Mouse (Mus musculus): ENCODE data around the gene Best3. TPM values are rescaled to one million over a fixed set of nuclear protein-coding genes. Genes with fewer than 3 reads are reported as not detected.
"Not testable (repeated sequence)": the region's sequence is repeated elsewhere in the genome, so short reads cannot be mapped to it uniquely, and the experiment has no call there.

Gene Best3
- total RNA-seq, 4 experiments from 2014 or later = 0.31 to 1.0 (median 0.69) TPM

DNA sequence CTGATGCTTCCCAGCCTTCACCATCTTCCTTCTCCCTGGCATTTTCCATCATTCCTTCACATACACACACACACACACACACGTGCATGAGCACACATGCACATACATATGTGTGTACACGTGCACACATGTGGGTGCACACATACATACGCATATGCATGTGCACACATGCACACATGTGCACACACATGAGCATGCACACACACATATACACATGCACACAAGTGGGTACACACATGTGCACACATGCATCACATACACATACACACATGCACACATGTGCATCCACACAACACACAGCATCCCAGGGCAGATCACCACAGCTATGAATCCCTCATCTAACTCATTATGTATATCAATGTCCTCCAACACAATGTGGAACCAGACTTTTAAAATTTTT is 45.0 kb downstream of the Best3 start:
- no peak for DNase-seq

DNA sequence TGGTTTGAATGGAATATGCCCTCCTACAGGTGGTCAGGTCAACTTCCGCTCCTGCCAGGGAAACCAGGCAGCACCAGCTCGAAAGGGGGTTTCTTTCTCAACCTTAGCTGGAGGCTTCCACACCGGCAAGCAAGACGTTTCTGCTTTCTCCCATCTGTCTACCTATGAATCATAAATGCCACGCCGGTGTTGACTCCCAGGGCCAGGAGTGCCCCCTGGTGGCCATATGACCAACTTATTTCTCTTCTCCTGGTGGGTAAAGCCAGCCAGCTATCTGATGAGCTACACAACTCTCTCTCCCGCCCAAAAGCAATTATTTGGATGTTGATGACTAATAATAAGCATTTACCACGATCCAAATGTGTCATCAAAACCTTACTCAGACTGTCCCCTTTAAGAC is 47.7 kb downstream of the Best3 start:
- peak; percentile 76 for DNase-seq

DNA sequence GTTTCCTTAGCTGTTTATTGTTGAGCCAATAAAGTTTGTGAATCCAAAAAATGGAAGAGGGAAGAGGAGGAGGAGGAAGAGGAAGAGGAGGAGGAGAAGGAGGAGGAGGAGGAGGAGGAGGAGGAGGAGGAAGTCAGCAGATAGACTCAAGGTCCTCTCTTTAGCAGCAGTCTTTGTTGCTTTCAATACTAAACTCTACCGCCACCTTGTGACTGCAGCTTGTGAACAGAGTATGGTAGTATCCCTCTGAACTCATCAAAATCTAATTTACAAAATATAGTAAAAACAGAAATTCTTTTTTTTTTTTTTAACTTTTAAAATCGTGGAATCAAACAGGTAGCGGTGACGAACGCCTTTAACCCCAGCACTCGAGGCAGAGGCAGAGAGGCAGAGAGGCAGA is 54.2 kb downstream of the Best3 start:
- DNase-seq = no peak

DNA sequence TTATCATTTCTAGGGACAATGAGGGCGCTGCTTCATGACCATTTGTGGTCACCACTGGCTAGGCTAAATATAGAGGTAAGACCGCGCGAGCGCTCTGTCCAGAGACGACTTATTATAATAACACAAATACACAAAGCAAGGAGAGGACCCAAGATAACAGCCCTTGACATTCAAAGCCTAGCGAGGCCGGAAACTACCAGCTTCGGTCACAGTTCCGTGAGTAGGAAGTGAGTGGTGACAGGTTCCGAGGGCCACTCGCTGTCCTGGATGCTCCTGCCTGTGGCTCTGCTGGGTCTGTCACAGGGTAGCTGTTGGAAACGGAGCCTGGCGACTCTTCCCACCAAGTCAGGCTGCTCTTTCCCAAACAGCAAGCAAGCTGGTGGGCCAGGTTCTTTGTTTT is 56.2 kb downstream of the Best3 start:
- no peak for DNase-seq

DNA sequence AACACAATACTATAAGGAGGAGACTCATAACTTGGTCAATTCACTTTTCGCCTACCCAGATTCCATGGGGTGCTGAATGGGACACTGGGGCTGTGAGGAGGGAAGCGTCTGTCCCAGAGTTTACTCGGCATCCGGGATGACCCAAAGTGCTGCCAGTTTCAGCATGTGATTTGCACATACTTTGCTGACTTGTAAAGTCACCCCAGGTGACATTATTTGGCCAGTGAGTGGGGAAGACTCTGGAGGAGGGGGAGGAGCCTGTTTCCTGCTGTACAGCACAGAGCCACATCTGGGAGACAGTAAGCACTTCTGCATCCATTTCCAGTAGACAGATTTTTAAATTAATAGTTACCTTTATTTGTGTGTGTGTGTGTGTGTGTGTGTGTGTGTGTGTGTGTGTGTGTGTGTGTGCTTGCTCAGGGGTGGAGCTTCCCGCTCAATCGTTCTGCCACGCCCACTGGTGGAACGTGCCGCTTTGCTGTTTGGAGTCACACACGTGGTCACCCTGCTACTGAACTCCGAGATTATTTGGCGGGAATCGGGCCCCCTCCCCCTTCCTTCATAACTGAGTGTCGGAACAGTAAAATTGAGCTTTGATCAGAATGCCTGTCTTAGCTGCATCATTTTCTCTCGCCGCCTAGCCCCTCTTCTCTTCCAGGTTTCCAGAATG is 57.5 kb downstream of the Best3 start:
- not testable (repeated sequence) for DNase-seq

DNA sequence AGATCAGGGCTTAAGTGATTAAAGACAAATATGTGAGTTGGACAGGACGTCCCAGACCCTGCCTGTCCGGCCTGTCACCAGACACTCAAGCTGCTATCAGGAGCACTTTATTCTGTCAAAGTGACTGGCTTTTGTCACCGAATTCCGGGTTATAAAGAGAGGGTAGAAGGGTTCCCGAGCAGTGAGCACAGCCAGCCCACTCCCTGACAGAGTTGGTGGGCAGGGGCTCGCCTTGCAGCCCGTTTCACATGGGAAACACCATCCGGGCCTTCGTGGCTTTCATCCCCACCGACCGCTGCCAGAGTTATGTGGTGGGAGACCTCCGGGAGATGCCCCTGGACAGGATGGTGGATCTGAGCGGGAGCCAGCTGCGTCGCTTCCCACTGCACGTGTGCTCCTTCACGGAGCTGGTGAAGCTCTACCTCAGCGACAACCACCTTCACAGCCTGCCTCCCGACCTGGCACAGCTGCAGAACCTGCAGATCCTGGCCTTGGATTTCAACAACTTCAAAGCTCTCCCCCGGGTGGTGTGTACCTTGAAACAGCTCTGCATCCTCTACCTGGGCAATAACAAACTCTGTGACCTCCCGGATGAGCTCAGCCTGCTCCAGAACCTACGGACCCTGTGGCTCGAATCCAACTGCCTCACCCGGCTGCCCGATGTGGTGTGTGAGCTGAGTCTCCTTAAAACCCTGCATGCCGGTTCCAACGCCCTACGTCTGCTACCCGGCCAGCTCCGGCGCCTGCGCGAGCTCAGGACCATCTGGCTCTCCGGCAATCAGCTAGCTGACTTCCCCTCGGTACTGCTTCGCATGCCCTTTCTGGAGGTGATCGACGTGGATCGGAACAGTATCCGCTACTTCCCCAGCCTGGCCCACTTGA is 59.3 kb downstream of the Best3 start, which contains the start of gene Lrrc10:
Gene Lrrc10, plus strand, starts transcription at position 167 of the 882 bp plus-strand sequence.
- no peak for DNase-seq

DNA sequence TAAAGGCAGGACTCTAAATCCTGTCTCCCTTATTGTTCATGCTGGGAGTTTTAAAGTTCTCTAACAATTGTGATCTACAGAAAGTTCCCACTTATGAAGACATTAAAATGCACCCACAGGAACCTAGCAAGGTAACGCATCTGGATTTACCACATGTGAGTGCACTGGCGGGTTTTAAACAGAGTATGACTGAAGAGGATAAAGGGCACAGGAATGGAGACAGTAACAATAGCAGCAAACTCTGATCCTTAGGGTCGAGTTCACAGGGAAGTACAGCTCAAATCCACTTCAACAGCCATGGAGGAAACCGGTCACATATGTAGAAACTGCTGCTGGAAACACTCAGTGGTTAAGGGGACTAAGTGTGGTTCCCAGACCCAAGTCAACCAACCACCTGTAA is 63.1 kb downstream of the Best3 start:
- no peak for DNase-seq

DNA sequence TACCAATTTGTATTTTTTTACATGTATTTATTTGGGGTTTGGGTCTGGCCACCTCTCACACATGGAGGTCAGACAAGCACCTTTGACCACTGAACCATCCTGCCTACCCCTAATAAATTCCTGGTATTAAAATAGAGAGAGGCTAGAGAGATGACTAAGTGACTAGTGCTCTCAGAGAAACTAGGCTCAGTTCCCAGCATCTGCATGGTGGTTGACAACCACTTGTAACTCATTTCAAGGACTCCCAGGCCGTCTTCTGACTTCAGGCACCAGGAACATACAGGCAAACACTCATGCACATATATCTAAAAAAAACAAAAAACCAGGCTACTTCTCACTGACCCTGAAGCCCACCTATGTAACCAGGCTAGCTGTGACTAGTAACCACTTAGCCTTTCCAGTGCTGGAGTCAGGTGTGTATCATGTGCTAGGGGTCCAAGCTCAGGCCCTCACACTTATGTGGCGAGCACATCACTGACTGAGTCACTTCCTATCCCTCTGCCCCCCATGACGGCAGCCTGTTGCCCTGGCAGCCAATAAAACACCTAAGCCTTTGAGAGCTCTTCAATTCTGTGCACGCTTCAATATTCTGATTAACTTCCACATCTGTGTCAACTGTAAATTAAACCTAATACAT is 64.0 kb downstream of the Best3 start:
- DNase-seq = peak; percentile 43

DNA sequence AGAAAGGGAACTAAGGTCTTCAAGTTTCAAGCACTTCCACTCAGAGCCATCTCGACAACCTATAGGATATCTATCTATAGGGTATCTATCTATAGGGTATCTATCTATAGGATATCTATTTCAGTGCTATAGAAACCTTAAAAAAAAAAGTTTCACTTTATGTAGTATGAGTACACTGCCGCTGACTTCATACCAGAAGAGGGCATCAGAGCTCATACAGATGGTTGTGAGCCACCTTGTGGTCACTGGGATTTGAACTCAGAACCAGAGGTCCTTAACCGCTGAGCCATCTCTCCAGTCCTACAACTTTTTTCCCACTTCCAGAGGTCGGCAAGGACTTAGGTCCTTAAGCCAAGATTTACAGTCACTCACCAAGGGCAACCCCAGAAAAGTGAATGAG is 69.6 kb downstream of the Best3 start:
- no peak for DNase-seq

DNA sequence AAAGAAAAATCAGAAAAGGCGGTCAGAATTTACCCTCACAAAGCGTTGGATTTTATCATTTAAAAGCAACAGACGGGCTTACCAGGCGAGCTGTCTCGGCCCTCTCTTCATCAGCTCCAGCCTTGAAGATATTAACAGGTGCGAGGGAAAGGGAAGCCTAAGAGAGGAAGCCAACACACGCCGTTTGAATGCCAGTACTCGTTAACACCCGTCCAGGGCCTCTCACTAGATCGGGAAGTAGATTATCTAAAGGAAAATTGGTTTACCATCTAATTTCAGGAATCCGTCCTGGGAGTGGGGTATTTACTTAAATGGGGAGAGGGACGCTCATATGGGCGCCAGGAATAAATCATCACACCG is 76.8 kb downstream of the Best3 start:
- no peak for DNase-seq

DNA sequence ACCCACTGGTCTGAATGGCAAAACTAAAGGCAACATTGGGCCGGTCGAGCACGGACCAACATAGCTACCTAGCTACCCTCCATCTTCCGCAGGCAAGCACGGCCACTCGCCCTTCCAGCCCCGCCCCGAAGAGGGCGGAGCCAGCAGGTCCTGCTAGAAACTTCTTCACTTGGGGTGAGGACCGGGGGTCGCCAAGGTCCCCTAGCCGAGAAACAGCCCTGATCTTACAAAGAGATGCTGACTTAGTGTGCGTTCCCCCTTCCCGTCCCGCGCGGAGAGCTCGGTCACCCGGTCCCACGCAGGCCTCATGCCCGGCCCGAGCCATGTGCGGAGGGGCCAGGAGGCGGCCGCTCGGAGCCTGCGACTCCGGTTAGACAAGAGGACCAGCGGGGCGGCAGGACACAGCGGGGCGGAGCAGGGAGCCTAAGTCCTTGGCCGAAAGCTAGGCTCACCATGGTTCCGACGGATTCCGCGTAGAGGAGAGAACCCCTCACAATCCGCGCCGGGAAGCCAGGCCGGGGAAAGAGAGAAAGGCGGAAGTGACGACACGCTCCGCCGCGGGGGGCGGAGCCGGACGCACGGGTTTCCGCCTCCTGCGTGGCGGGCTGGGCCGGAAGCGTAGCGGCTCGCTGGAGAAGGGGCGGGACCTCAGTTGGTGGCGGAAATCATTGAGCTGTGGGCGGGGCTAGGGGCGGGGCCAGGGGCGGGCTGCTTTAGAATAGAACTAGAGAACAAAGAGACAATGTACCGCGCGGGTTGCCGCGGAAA is 77.3 kb downstream of the Best3 start, which contains the start of gene Cct2:
Gene Cct2, minus strand, starts transcription at position 561 of the 768 bp plus-strand sequence.
- DNase-seq = peak; percentile 85

DNA sequence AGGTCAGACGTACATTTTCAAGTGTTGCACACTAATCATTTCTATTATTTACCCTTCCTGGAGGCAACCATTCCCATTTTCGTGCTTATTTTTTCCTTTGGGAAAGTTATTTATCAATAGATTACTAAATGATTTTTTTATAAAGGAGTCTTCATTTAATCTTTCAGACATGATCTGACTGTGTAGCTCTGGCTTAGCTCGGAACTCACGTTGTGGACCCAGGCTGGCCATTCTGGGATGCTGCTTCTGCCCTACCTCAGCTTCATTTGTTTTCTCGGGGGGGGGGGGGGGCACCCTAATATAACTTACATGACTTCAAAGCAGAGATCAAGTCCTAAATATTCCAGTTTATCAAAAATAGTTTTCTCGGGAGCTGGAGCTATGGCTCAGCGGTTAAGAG is 78.0 kb downstream of the Best3 start:
- no peak for DNase-seq

DNA sequence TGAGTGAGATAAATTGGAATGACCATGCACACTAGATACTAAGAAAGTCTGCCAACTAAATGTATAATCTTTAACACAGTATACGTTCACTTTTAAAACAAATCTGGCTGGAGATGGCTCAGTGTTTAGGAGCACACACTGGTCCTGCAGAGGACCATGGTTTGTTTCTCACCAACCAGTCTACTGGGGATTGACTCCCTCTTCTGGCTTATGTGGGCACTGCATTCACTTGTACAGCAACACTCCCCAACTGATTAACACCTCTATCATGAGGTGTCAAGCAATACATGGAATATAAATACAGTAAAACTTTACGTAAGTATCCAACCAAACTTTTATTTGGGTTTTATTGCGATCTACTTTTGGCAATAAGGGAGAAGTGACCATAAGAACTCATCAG is 83.0 kb downstream of the Best3 start:
- DNase-seq = no peak

DNA sequence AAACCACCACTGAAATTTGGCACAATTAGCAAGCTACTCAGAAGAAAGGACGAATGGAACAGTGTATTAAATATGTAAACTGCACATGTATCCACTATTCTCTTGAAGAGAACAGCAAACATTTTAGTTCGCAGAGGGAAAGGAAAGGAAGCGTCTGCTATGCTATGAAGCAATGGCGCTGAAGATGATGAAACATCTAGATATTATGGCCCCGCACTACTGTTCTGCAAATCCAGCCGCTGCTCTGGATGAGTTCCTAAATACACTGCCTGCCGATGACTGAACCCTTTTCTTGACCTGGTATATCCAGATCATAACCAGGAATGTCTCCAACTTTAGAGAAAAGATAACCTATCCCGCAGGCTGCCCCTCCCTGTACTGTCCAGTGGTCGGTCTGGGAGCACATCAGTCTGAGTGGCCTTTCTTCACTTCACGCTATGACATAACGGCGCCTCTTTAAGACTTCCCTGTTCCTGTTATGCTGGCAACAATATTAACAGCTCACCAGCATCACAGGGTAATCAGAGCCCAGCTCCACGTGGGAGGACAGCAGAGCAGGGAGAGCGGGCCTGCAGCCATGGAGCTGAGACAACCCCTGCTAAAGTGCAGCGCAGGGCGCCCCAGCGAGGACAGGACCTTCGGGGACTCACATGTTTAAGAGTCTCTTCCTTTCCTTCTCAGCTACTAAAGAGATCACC is 86.2 kb downstream of the Best3 start:
- DNase-seq = no peak

DNA sequence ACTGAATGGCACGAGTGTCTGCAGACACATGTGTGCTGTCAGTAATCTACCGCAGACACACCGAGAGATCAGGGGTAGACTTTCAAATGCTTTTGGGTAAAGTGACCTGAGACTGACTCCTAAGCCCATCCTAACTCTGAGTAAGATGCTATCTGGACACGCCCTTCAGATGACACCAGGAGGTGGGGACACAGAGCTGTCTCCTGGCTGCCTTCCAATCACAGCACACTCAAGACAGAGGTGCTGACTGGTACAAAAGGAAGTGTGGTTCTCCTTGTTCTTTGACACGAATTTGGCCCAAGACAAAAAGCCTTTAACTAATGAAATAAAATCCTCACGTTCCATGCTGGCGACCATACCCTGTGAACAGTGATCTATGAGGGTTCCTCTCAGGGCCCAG is 87.1 kb downstream of the Best3 start:
- no peak for DNase-seq

Other genes with a start within 250 kb of the Best3 start
- gene Myrfl, start 89.4 kb upstream of the Best3 start, total RNA-seq (2022) = under 1 TPM in 3 of 4 experiments, not detected in 1; 0.14 to 0.30 (median 0.25) TPM
- gene Rab3ip, start 35.5 kb upstream of the Best3 start, total RNA-seq (2022) = 10 to 100 TPM; 32.8 to 50.0 (median 37.1) TPM
- gene Gm10271, start 13.7 kb upstream of the Best3 start, total RNA-seq (2022) = not detected
- not detected for gene Lrrc10, start 59.0 kb downstream of the Best3 start, total RNA-seq (2022)
- gene Cct2, start 77.5 kb downstream of the Best3 start, total RNA-seq (2022) = 100 to 1,000 TPM; 184 to 239 (median 209) TPM
- 10 to 100 TPM; 26.8 to 34.1 (median 29.6) TPM for gene Frs2, start 162.2 kb downstream of the Best3 start, total RNA-seq (2022)
- gene Yeats4, start 238.2 kb downstream of the Best3 start, total RNA-seq (2022) = 10 to 100 TPM; 39.3 to 42.6 (median 41.5) TPM

Data from adrenal gland, adult 8-10 months (tissue).